Mouse (Mus musculus): ENCODE measurements around the gene Mfsd14a.
"Not testable (repeated sequence)": the region's sequence is repeated elsewhere in the genome, so short reads cannot be mapped to it uniquely, and the experiment has no call there.

Mfsd14a gene

GRCm38 (mm10) chr3:116662463-116662863, at the start of gene Mfsd14a:
Gene Mfsd14a (minus strand): TSS chr3:116662677.
- peak; percentile 99 for DNase-seq

- DNase-seq: peak; percentile 80
Measured at GRCm38 (mm10) chr3:116711624-116712435, 49.4 kb upstream of the Mfsd14a start.

DNA sequence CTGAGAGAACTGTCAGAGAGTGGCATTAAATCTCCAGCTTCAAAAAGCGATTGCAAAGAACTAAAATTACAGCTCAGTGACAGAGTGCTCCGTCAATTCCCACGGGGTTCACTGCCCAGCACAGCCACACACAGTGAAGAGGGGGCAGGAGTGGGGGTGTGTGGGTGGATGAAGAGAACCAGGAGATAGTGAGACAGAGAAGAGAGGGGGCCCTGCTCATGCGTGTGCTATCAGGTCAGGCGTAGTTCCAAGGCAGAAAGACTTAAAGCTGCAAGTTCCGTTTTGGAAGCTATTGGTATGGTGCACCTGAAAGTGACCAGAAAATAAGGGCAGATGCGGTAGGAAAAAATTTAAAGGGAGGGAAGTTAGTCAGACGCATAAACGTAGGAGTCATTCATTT, 48.5 kb upstream of the Mfsd14a start:
- no peak for DNase-seq

GRCm38 (mm10) chr3:116705637-116706204, 43.2 kb upstream of the Mfsd14a start:
- DNase-seq: no peak

DNA sequence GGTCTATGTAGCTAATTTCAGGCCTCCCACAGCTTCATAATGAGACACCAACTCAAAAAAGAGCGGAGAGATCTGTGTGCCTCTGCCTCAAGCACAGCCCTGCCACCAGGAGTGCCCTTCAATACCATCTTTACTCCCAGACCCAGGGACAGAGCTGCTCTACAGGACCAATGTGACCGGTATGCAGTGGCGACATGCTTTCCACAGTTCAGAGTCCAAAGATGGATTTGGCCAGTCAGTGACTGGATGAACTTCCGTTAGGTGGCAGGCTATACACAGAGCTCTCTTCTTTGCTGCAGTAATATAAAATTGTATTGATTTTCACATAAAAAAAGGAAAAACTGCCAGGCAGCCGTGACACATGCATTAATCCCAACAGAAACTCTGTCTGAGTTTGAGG, 41.4 kb upstream of the Mfsd14a start:
- DNase-seq: no peak

GRCm38 (mm10) chr3:116702647-116703272, 40.3 kb upstream of the Mfsd14a start:
- DNase-seq: no peak

DNA sequence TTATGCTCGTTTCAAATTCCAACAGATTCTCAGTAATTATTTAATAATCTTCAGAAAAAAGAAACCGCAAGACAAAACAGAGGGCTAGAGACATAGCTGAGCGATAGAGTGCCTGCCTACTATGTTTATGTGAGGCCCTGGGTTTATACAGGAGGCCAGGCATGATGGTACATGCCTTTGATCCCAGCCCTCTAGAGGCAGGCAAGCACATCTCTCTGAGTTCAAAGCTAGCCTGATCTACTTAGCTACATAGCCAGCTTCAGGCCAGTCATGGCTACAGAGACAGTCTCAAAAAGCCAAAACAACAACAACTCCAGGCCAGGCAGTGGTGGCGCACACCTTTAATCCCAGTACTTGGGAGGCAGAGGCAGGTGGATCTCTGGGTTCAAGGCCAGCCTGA, 39.1 kb upstream of the Mfsd14a start:
- no peak for DNase-seq

DNA sequence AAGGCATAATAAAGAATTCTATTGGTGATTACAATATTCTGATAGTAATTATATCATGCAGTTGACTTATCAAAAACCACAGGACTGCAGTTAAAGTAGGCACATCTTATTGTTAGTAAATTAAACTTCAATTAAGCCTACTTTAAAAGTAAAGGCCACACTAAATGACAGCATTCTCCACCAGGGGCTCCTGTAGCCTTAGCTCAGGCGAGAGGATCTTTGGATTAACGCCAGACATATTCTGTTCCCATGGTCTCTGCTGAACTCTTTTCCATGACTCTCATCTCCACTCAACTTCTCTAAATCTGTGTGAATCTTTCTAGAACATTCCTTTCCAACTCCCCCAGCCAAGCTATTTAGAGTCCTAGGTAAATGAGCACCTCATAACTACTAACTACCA, 36.3 kb upstream of the Mfsd14a start:
- no peak for DNase-seq

DNA sequence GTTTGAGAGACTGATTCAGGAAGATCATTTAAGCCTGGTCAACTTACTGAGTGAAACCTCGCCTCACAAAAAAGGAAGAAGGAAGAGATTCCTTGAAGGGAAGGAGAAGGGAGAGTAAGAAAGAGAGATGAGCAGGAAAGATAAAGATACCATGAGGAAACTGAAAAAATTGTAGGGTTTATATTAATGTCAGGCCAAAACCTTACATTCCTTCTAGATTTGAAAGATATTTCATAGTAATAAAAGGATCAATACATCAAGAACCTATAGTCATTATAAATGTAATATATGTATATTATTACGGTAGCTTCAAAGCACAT, 33.1 kb upstream of the Mfsd14a start:
- no peak for DNase-seq

GRCm38 (mm10) chr3:116694955-116695665, 32.6 kb upstream of the Mfsd14a start:
- DNase-seq: no peak

DNA sequence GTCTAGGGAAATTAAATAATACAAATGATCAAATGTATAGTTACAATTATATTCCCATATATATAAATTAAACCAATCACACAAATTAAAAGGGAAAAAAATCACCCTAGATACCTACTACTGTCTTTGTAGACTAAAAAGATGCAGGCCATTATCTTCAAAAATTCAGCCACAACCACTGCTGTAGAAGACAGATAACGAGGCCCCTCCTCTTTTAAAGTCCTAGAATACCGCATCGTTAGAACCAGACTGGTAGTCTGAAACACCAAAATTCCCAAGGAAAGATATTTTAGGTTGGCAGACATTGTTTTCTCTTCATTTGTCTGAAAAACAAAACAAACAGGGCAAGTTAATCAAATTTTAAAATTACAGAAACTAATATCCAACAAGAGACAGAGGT, 31.8 kb upstream of the Mfsd14a start:
- no peak for DNase-seq

DNA sequence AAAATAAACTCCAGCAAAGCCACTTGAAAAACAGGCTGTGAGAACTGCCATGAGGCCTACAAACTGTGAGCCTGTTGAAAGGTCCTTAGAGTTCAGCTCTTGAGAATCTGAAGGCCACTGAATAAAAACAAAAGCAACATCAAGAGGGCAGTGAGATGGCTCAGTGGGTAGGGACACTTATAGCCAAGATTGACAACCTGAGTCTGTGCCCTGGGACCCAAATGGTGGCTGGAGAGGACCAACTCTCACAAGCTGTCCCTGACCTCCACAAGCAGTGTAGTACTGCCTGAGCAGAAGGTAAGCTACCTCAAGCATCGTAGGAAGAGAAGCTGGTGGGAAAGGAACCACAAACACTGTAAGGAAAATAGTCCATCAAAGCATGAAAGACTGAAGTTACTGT, 18.7 kb upstream of the Mfsd14a start, which contains the start of gene Gm43191:
TSS of gene Gm43191 (minus strand) at position 101 of the 400 bp plus-strand sequence.
- no peak for DNase-seq

DNA sequence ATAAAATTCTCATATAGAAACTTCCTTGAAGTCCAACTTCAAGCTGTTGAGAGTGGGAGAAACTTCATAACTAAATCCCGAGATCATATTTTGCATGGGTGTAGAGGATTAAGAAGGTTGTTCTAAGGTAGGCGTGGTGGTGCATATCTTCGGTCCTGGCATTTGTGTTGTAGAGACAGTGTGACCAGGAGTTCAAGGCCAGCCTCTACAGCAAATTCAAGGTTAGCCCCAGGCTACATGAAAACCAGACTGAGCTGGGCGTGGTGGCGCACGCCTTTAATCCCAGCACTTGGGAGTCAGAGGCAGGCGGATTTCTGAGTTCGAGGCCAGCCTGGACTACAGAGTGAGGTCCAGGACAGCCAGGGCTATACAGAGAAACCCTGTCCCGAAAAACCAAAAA, 1.8 kb upstream of the Mfsd14a start:
- DNase-seq: not testable (repeated sequence)

DNA sequence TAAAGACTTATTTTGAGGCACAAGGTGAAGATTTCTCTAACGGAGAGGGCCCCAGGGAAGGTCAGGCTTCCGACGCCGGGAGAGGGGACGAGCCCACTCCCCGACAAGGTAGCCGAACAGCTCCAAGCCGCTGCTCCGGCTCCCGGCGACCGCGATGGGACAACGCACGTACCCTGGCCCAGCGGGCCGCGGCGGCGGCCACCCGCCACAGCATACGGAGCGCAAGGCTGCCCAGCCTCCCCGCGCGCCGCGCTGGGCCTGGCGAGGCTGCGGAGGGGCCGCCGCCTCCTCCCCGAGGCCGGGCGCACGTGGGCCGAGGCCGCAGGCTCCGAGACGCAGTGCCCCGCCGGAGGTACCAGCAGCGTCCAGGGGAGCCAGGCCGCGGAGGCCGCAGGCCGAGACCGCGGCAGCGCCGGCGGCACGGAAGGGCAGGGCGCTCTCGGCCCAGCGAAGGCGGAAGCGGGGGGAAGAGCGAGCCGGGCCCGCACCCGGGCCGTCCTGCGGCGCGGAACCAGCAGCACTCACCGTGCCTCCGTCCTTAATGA, 535 bp downstream of the Mfsd14a start:
- no peak for DNase-seq

- DNase-seq: no peak
Measured at GRCm38 (mm10) chr3:116661288-116661869, 1.1 kb downstream of the Mfsd14a start.

DNA sequence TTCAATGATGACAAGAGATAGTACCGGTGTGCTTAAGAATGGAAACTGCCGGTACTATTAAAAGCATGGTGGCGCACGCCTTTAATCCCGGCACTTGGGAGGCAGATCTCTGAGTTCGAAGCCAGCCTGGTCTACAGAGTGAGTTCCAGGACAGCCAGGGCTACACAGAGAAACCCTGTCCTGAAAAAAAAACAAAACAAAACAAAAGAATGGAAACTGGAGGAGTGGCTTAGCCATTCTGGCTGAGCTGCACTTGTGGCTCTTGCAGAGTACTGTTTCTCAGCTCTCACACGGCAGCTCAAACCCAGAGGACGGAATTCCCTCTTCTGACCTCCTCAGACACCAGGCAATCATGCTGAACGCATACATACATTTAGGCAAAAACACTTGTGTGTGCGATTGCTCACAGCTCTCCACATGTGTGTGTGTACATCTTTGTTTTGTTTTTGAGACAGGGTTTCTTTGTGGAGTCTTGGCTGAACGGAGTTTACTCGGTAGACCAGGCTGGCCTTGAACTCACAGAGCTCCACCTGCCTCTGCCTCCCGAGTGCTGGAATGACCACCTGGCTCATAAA, 2.5 kb downstream of the Mfsd14a start:
- DNase-seq: no peak

DNA sequence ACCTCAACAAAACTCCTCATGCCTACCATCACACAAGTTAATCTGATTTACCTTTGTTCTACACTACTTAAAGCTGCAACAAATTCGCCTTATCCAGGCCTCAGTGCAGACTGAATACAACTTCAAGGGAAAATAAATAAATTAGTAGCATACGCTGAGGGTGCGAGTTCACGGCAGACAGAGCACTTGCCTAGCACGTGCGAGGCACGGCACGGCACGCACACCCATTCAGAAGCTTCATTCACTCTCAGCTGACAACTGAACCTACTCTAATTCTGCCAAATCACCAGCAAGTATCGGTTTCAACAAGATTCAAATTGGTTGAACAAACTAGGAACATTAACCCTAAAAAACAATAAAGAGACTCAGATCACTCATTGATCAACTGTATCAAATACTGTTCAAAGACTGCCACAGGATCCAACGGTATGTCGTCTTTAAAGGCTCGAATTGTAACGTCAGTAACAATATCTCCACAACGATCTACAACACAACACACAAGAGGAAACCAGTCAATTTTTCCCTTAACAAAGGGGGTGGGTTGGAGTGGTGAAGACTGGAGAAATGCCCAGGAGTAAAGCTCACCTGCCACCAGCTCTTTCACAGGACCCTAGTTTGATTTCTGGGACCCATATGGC, 3.4 kb downstream of the Mfsd14a start:
- DNase-seq: no peak

- DNase-seq: no peak
Measured at GRCm38 (mm10) chr3:116656184-116656965, 6.1 kb downstream of the Mfsd14a start.

DNA sequence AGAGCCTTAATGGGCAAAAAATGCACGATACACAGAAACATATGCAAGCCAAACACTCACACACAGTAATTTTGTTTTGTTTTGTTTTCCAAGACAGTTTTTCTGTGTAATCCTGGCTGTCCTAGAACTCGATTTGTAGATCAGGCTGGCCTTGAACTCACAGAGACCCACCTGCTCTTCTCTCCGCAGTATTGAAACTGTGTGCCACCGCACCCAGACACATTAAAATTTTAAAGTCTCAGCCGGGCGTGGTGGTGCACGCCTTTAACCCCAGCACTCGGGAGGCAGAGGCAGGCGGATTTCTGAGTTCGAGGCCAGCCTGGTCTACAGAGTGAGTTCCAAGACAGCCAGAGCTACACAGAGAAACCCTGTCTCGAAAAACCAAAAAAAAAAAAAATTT, 8.4 kb downstream of the Mfsd14a start:
- DNase-seq: not testable (repeated sequence)

DNA sequence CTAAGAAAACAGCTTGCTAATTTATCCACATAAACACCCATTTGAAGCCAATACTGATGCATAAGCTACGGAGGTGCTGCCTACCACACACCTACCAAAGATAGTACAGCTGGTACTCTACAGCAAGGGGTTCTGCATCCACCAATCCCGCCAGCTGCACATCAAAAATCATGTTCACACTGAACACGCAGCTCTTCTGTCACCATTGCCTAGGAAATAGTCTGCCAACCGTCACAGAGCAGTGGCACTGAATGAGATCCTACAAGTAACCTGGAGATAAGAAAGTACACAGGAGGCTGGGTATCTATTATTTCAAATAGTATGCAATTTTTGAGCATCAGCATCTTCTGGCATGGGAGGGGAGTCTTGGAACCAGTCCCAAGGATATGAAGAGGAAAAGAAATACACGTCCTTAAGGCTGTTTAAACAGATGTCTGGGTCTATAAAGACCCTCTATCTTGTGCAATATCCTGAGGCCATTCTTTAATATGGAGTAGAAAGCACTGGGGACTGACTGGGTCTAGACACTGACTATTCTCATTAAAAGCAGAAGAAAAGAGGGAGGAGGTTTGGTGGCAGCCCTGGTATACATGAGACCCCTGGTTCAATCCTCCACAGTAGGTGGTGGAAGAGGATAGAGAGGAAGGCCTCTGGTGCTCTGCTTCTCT, 9.1 kb downstream of the Mfsd14a start:
- no peak for DNase-seq

GRCm38 (mm10) chr3:116652033-116652446, 10.4 kb downstream of the Mfsd14a start:
- no peak for DNase-seq
